Mouse (Mus musculus) sigmoid colon, adult 10 weeks (tissue): ENCODE results near the gene Olfr588-ps1. TPM values are rescaled to one million over a fixed set of nuclear protein-coding genes. Genes with fewer than 3 reads are reported as not detected.

Experiments
- polyA plus RNA-seq: library from polyadenylated mRNA; stranded (reverse); fragments of 350-450 nt; fragmentation: Illumina TruSeq; extraction: RNeasy Lipid Tissue Mini Kit (QIAGEN cat#74804); gene quantifications from one replicate; pipeline ENCODE4 v1.2.3, GENCODE M21; 2014; ENCODE audit warnings: low read depth, low replicate concordance

Gene Olfr588-ps1
- polyA plus RNA-seq = not detected

GRCm38 (mm10) chr7:103140579-103140978, at the start of gene Olfr588-ps1:
Gene Olfr588-ps1, plus strand, starts transcription at chr7:103140879.

GRCm38 (mm10) chr7:103097420-103097819, 43.3 kb upstream of the Olfr588-ps1 start, which contains the start of gene Olfr585:
Gene Olfr585, plus strand, starts transcription at chr7:103097720.

DNA sequence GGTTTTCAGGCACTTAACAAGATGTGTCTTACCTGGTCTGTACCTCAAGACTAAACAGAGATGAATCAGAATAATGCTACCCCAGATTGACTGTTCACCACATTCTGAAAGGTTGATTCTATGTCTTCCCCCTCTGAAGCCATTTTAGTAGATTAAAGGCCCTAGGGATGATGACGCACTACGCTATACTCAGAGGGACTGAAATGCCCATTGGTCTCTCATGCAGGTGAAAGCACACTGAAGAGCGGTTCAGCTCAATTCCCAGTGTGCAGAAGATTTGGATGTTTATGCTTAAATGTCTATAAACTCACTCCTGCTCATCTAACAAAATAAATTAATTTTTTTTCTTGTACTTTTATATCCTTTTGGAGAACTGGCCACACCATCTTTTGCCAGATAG, 15.1 kb upstream of the Olfr588-ps1 start, which contains the start of gene Olfr586:
Olfr586 (minus strand) TSS at position 101 of the 400 bp plus-strand sequence.

DNA sequence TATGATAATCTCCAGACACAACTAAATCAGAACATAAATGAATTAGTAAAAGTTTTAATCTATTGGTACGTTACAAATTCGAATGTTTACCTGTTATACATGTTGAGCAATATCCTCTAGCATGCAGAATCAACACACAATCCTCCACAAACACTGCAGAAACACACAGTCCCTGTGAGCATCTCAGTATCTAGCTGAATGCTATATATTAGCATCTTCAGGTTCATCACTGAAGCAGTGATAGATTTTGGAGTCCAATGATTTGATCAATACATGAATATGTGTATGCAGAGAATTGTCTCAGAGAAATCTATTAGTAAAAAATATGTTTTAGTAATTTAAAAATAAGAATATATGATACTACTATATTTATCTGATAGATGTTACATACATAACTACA, 15.6 kb downstream of the Olfr588-ps1 start, which contains the start of gene Olfr589:
Olfr589 (minus strand) TSS at position 101 of the 400 bp plus-strand sequence.

GRCm38 (mm10) chr7:103178240-103178639, 37.6 kb downstream of the Olfr588-ps1 start, which contains the start of gene Olfr591:
Gene Olfr591, minus strand, starts transcription at chr7:103178340.

DNA sequence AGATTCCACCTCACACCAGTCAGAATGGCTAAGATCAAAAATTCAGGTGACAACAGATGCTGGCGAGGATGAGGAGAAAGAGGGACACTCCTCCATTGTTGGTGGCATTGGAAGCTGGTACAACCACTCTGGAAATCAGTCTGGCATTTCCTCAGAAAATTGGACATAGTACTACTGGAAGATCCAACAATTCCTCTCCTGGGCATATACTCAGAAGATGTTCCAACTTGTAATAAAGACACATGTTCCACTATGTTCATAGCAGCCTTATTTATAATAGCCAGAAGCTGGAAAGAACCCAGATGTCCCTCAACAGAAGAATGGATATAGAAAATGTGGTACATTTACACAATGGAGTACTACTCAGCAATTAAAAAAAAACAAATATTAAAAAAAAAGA, 43.8 kb downstream of the Olfr588-ps1 start, which contains the start of gene Olfr592:
Olfr592 (plus strand) TSS at position 301 of the 400 bp plus-strand sequence.

Other genes with a start within 250 kb of the Olfr588-ps1 start
- gene Olfr569, start 250.0 kb upstream of the Olfr588-ps1 start, polyA plus RNA-seq = not detected
- not detected for gene Olfr570, start 246.3 kb upstream of the Olfr588-ps1 start, polyA plus RNA-seq
- not detected for gene Olfr571, start 223.3 kb upstream of the Olfr588-ps1 start, polyA plus RNA-seq
- gene Olfr572, start 216.5 kb upstream of the Olfr588-ps1 start, polyA plus RNA-seq = not detected
- gene Olfr573-ps1, start 198.3 kb upstream of the Olfr588-ps1 start, polyA plus RNA-seq = not detected
- gene Olfr574, start 192.4 kb upstream of the Olfr588-ps1 start, polyA plus RNA-seq = not detected
- gene Olfr575, start 182.1 kb upstream of the Olfr588-ps1 start, polyA plus RNA-seq = not detected
- gene Olfr576, start 178.2 kb upstream of the Olfr588-ps1 start, polyA plus RNA-seq = not detected
- gene Olfr577, start 164.9 kb upstream of the Olfr588-ps1 start, polyA plus RNA-seq = not detected
- not detected for gene Olfr578, start 151.6 kb upstream of the Olfr588-ps1 start, polyA plus RNA-seq
- not detected for gene Olfr582, start 102.9 kb upstream of the Olfr588-ps1 start, polyA plus RNA-seq
- not detected for gene Olfr583, start 89.6 kb upstream of the Olfr588-ps1 start, polyA plus RNA-seq
- not detected for gene Olfr584, start 59.0 kb upstream of the Olfr588-ps1 start, polyA plus RNA-seq
- not detected for gene Olfr585, start 43.2 kb upstream of the Olfr588-ps1 start, polyA plus RNA-seq
- not detected for gene Olfr586, start 15.2 kb upstream of the Olfr588-ps1 start, polyA plus RNA-seq
- gene Olfr589, start 15.5 kb downstream of the Olfr588-ps1 start, polyA plus RNA-seq = not detected
- not detected for gene Olfr591, start 37.5 kb downstream of the Olfr588-ps1 start, polyA plus RNA-seq
- gene Olfr592, start 43.9 kb downstream of the Olfr588-ps1 start, polyA plus RNA-seq = not detected
- not detected for gene Olfr593, start 71.0 kb downstream of the Olfr588-ps1 start, polyA plus RNA-seq
- not detected for gene Olfr594, start 76.1 kb downstream of the Olfr588-ps1 start, polyA plus RNA-seq
- not detected for gene Usp17ld, start 111.6 kb downstream of the Olfr588-ps1 start, polyA plus RNA-seq
- not detected for gene Olfr596, start 164.8 kb downstream of the Olfr588-ps1 start, polyA plus RNA-seq
- not detected for gene Olfr597, start 175.4 kb downstream of the Olfr588-ps1 start, polyA plus RNA-seq
- not detected for gene Olfr598, start 182.7 kb downstream of the Olfr588-ps1 start, polyA plus RNA-seq
- not detected for gene Olfr599, start 195.0 kb downstream of the Olfr588-ps1 start, polyA plus RNA-seq
- not detected for gene Olfr600, start 208.8 kb downstream of the Olfr588-ps1 start, polyA plus RNA-seq
- gene Olfr601, start 221.8 kb downstream of the Olfr588-ps1 start, polyA plus RNA-seq = not detected
- not detected for gene Olfr603, start 245.3 kb downstream of the Olfr588-ps1 start, polyA plus RNA-seq